Mouse (Mus musculus) lung, embryonic 14.5 days (tissue): ENCODE results near the gene Smg6. TPM values are rescaled to one million over a fixed set of nuclear protein-coding genes. Genes with fewer than 3 reads are reported as not detected.

Experiments used
- ATAC-seq: fragments of 200-750 bp; cut with Nextera tagmentation; 2 replicates; pipeline ENCODE4 v1.8.0; 2017; ENCODE audit warnings: mild to moderate bottlenecking, moderate TSS enrichment, moderate library complexity; ENCODE audit not compliant: insufficient read depth
- DNase-seq: peaks from one replicate; pipeline ENCODE4 v3.0.0-alpha.2; 2015
- H3K27ac ChIP-seq: fragments of 300-500 bp; sonication (generic); 2 replicates; pipeline ENCODE4 v1.5.1; 2014; ENCODE audit warnings: low read depth, mild to moderate bottlenecking, moderate library complexity
- H3K27me3 ChIP-seq: fragments of 300-500 bp; sonication (generic); 2 replicates; pipeline ENCODE4 v1.6.1; 2014; ENCODE audit warnings: low read length, control low read depth; ENCODE audit not compliant: insufficient read depth
- H3K36me3 ChIP-seq: fragments of 300-500 bp; sonication (generic); 2 replicates; pipeline ENCODE4 v1.6.1; 2014; ENCODE audit warnings: control low read depth; ENCODE audit not compliant: insufficient read depth
- H3K4me1 ChIP-seq: fragments of 300-500 bp; sonication (generic); 2 replicates; pipeline ENCODE4 v1.6.1; 2014; ENCODE audit warnings: antibody characterized with exemption, control low read depth; ENCODE audit not compliant: insufficient read depth
- H3K4me2 ChIP-seq: fragments of 300-500 bp; sonication (generic); 2 replicates; pipeline ENCODE4 v1.6.1; 2014; ENCODE audit warnings: mild to moderate bottlenecking
- H3K4me3 ChIP-seq: fragments of 300-500 bp; sonication (generic); 2 replicates; pipeline ENCODE4 v1.5.1; 2014; ENCODE audit warnings: low read depth, low read length
- H3K9ac ChIP-seq: fragments of 300-500 bp; sonication (generic); 2 replicates; pipeline ENCODE4 v1.6.1; 2014
- H3K9me3 ChIP-seq: fragments of 300-500 bp; sonication (generic); 2 replicates; pipeline ENCODE4 v1.6.1; 2016; ENCODE audit warnings: low read depth, low read length, control low read depth
- CTCF ChIP-seq: IDR thresholded peaks from 2 replicates; pipeline ENCODE4 v1.5.1; 2016; ENCODE audit warnings: antibody characterized with exemption, low read depth
- WGBS: fragments of 180-500 bp; shearing (Covaris S2); extraction: QIAGEN DNeasy Blood & Tissue Kit; methylation state at CpG from one replicate; pipeline ENCODE4 v1.1.7; 2014; 5-methylcytosine and 5-hydroxymethylcytosine counted together
- polyA plus RNA-seq: library from polyadenylated mRNA; unstranded; fragments of >200 nt; fragmentation: Nextera tagmentation; extraction: Ambion mirVana; gene quantifications from 2 replicates; pipeline ENCODE4 v1.2.1, GENCODE M21; 2014

Gene Smg6
- polyA plus RNA-seq, 1 experiment from 2014 or later = 16.4 TPM

GRCm38 (mm10) chr11:75046638-75047037, 121.0 kb downstream of the Smg6 start:
- Histone ChIP-seq H3K36me3 (peaks cover 8% of the 10 kb centered on the region; the same call in 1 of the 2 replicates), H3K4me2 (0 out of 2 replicates have a peak overlapping the region, but pooled peaks have one; percentile 3), H3K4me1 (peaks cover 57% of the 10 kb centered on the region), H3K9ac (no peak overlapping the region), H3K27me3 (no peaks in the 10 kb centered on the region), H3K9me3 (no peaks in the 10 kb centered on the region), H3K27ac (peak overlapping the region; percentile 95), H3K4me3 (no peak overlapping the region)
- ATAC-seq (peak; percentile 26; the same call in 1 of the 2 replicates), DNase-seq (peak; percentile 68)
- TF ChIP-seq CTCF = no peak
- 44% methylated on average over 3 of the region's 3 CpGs for WGBS

DNA sequence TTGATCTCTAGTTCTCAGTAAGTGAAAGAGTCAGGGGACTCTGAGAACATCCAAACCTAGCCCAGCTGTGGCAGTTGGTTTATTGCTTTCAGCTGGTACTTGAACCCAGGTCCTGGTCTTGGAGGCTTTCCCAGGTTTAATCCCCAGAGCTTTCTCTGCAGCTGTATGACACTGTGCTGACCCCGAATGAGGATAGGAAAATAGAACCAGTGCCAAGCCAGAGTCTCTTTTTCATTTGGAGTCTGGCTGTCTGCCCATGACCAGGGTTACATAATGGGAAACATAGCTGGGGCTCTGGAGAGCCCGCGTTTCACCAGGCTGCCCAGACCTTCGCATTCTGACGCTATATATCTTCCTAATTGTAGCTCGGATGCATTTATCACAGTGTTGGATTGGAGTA, 121.4 kb downstream of the Smg6 start:
- DNase-seq = peak; percentile 99
- WGBS = 20% methylated on average over 6 of the region's 6 CpGs

GRCm38 (mm10) chr11:75047736-75048407, 122.2 kb downstream of the Smg6 start:
- Histone ChIP-seq H3K9ac (no peak overlapping the region), H3K27me3 (no peaks in the 10 kb centered on the region), H3K4me2 (peak overlapping the region; percentile 26; the same call in 1 of the 2 replicates), H3K4me1 (peaks cover 69% of the 10 kb centered on the region), H3K36me3 (no peaks in the 10 kb centered on the region), H3K27ac (peak overlapping the region; percentile 95), H3K9me3 (no peaks in the 10 kb centered on the region), H3K4me3 (no peak overlapping the region)
- TF ChIP-seq CTCF = no peak
- DNase-seq (no peak), ATAC-seq (no peak)
- 55% methylated on average over 7 of the region's 7 CpGs for WGBS

More for the DNA sequence above, 121.4 kb downstream of the Smg6 start:
- H3K9me3 ChIP-seq = no peaks in the 10 kb centered on the region
- peak; percentile 83 for ATAC-seq
- no peak for TF ChIP-seq CTCF
- no peak overlapping the region; the same call in 1 of the 2 replicates for H3K4me2 ChIP-seq
- no peaks in the 10 kb centered on the region for H3K27me3 ChIP-seq
- no peak overlapping the region for H3K4me3 ChIP-seq
- H3K36me3 ChIP-seq = peaks cover 4% of the 10 kb centered on the region; the same call in 1 of the 2 replicates
- H3K27ac ChIP-seq = peak overlapping the region; percentile 95
- H3K9ac ChIP-seq = no peak overlapping the region
- peaks cover 61% of the 10 kb centered on the region for H3K4me1 ChIP-seq

GRCm38 (mm10) chr11:75049146-75049545, 123.5 kb downstream of the Smg6 start:
- Histone ChIP-seq H3K4me1 (peaks cover 78% of the 10 kb centered on the region), H3K36me3 (no peaks in the 10 kb centered on the region), H3K9me3 (no peaks in the 10 kb centered on the region), H3K4me2 (no peak overlapping the region), H3K27ac (peak overlapping the region; percentile 95), H3K4me3 (no peak overlapping the region), H3K27me3 (no peaks in the 10 kb centered on the region), H3K9ac (no peak overlapping the region)
- TF ChIP-seq CTCF = no peak
- ATAC-seq = no peak
- 11% methylated on average over 2 of the region's 2 CpGs for WGBS
- peak; percentile 58 for DNase-seq

GRCm38 (mm10) chr11:75049807-75050206, 124.2 kb downstream of the Smg6 start:
- peak overlapping the region; percentile 52; the same call in 1 of the 2 replicates for H3K27ac ChIP-seq
- H3K4me2 ChIP-seq = no peak overlapping the region
- H3K9me3 ChIP-seq = no peaks in the 10 kb centered on the region
- DNase-seq (no peak), ATAC-seq (no peak)
- H3K9ac ChIP-seq = no peak overlapping the region
- no peaks in the 10 kb centered on the region for H3K27me3 ChIP-seq
- WGBS = 49% methylated on average over 2 of the region's 2 CpGs
- H3K4me1 ChIP-seq = peaks cover 74% of the 10 kb centered on the region
- H3K4me3 ChIP-seq = no peak overlapping the region
- TF ChIP-seq CTCF = no peak
- no peaks in the 10 kb centered on the region for H3K36me3 ChIP-seq

DNA sequence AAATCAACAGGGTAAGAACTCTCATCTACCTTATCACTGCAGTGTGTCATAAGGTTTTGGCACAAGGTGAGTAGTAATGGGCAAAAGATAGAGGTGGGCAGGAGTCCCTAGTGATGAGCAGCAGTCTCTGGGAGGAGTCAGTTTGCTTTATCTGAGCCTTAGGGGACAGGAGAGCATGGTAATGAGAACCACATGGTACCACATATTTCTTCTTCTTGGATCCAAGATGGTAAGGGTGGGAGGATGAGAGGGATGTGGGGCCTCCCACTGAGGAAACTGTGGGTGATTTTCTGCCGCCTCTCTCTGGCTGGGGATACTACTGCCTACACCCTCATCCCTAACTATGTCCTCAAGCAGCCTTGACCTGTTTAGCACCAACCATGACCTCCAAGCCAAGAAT, 125.6 kb downstream of the Smg6 start:
- peak overlapping the region; percentile 96 for H3K27ac ChIP-seq
- H3K27me3 ChIP-seq = no peaks in the 10 kb centered on the region
- H3K4me2 ChIP-seq = peak overlapping the region; percentile 25
- no peaks in the 10 kb centered on the region for H3K36me3 ChIP-seq
- no peak for TF ChIP-seq CTCF
- 7% methylated on average over 1 of the region's 1 CpGs for WGBS
- peaks cover 66% of the 10 kb centered on the region for H3K4me1 ChIP-seq
- DNase-seq (no peak), ATAC-seq (no peak)
- H3K9me3 ChIP-seq = no peaks in the 10 kb centered on the region
- H3K9ac ChIP-seq = no peak overlapping the region; the same call in 1 of the 2 replicates
- H3K4me3 ChIP-seq = no peak overlapping the region

DNA sequence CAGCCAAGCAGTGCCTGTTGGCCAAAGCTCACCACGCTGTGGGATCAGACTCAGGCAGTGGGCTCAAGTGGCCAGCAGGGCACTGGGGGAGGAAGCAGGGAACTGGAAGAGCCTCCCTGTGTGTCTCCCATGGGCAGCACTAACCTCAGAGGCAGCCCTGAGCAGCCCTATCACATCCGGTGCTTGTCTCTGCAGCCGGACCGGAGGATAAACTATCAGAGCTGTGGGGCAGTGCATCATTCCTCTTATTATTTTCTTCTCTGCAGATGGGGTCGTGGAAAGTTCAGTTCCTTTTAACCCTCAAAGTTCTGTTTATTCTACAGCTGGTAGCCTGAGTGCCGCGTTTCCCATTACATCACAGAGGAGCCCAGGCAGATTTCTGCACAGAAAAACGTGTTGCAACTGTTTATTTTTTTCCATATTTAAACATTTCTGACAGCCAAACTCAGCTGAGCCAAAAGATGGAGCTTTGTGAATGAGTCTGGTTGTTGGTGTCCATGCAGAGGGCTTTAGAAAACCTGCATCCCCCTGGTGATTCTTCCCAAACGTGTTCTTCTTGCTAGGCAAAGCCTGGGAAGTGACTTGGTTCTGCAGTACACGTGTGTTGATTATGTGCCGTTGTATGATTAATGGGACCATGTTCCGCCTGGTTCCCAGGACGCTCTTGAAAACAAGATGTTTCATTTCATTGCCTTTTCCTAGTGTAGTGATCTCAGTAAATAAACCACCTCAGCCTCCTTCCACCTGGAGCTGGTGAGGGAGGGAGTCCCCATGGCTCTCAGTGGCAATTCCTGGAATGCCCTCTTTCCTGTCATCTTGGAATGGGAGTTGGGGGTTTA, 126.3 kb downstream of the Smg6 start:
- H3K4me2 ChIP-seq = peak overlapping the region; percentile 25
- peak; percentile 55 for TF ChIP-seq CTCF
- H3K27me3 ChIP-seq = no peaks in the 10 kb centered on the region
- no peaks in the 10 kb centered on the region for H3K9me3 ChIP-seq
- peak overlapping the region; percentile 96 for H3K27ac ChIP-seq
- ATAC-seq (peak; percentile 75), DNase-seq (peak; percentile 93)
- peaks cover 62% of the 10 kb centered on the region for H3K4me1 ChIP-seq
- no peak overlapping the region for H3K4me3 ChIP-seq
- H3K36me3 ChIP-seq = no peaks in the 10 kb centered on the region
- no peak overlapping the region; the same call in 1 of the 2 replicates for H3K9ac ChIP-seq
- 6% methylated on average over 13 of the region's 13 CpGs for WGBS
